Mouse (Mus musculus): Measurements from ENCODE around the gene Ltbp3.

- no peak for TF ChIP-seq POLR2A (IDR thresholded peaks at IDR 0.05; ENCODE audit: borderline replicate concordance, extremely low read depth, low read depth, low read length)
- TF ChIP-seq CTCF (IDR thresholded peaks at IDR 0.05; ENCODE audit: insufficient read depth, low read length), result no peak
Measured at GRCm38 (mm10) chr19:5713255-5713654, 27.4 kb upstream of the Ltbp3 start.
